ENCODE assay signal across 8 mouse cellular contexts in the genomic region with DNA sequence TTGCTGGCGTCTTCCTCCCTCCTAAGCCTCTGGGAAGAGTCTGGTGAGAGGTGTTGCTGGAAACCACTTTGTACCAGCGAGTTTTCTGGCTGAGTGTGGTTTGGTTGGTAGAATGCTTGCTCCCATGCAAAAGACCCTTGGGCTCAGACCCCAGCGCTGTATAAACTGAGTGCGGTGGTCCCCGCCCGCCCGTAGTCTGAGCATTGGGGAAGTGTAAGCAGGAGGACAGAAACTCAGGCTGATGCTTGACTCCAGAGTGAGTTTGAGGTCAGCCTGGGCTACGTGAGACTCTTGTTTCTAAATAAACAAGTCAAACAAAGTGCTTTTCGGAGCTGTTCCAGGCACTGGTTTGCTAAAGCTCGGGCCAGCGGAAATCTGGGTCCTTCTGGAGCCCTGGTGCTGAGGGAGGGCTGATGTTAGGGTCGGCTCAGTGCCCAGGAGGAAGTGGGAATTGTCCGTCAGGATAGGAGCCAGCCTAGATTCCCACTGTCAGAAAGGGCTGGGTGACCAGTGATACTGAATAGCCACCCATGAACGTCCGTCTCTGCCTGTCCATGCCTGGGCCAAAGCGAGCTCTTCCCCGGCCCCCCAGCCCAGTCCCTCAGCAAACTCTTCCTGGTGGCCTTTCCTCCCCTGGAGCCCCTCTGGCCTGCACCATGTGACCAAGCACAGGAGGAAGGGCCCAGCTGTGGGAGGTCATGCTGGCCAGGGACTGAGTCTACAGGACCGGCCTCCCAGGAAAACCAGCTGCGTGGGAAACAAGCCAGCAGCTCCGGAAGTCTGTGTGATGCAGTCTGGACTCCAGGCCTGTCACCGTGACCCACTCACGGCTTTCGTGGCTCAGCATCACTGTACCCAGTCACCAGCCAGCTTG.
DNase-seq lines count a peak whose midpoint lies in the region; ATAC-seq and TF ChIP-seq lines count a peak whose summit lies in the region.

No protein-coding gene starts in this region.

- H3K9ac ChIP-seq in hindbrain, embryonic 12.5 days: peak overlapping the region; percentile 4; the same call in 1 of the 2 replicates
- peak overlapping the region; percentile 25 for H3K9ac ChIP-seq in limb, embryonic 14.5 days (ENCODE audit: low read depth, low read length, severe bottlenecking)
- 0 out of 2 replicates have a peak overlapping the region, but pooled peaks have one; percentile 41 for H3K9ac ChIP-seq in neural tube, embryonic 13.5 days

- no peak overlapping the region for H3K4me3 ChIP-seq in hindbrain, embryonic 12.5 days
- no peak overlapping the region for H3K4me3 ChIP-seq in limb, embryonic 14.5 days (replicated peaks; ENCODE audit: low read length)
- no peak overlapping the region for H3K4me3 ChIP-seq in neural tube, embryonic 13.5 days

- H3K36me3 ChIP-seq in hindbrain, embryonic 12.5 days: no peaks in the 10 kb centered on the region
- H3K36me3 ChIP-seq in limb, embryonic 14.5 days (ENCODE audit: control insufficient read depth, insufficient read depth, low read length): 0 out of 2 replicates have a peak, but pooled peaks cover 4% of the 10 kb centered on the region
- H3K36me3 ChIP-seq in neural tube, embryonic 13.5 days: no peaks in the 10 kb centered on the region

- H3K9me3 ChIP-seq in hindbrain, embryonic 12.5 days (replicated peaks): no peaks in the 10 kb centered on the region
- H3K9me3 ChIP-seq in limb, embryonic 14.5 days (ENCODE audit: control insufficient read depth, low read length): no peaks in the 10 kb centered on the region
- H3K9me3 ChIP-seq in neural tube, embryonic 13.5 days: no peaks in the 10 kb centered on the region

- no peak for TF ChIP-seq POLR2A in limb, embryonic 14.5 days (IDR thresholded peaks at IDR 0.05; ENCODE audit: borderline replicate concordance, extremely low read depth, insufficient read depth, insufficient read length)

- H3K4me2 ChIP-seq in hindbrain, embryonic 12.5 days (replicated peaks): 0 out of 2 replicates have a peak overlapping the region, but pooled peaks have one; percentile 6
- H3K4me2 ChIP-seq in limb, embryonic 14.5 days (replicated peaks; ENCODE audit: low read depth, low read length, severe bottlenecking): 0 out of 2 replicates have a peak overlapping the region, but pooled peaks have one; percentile 5
- H3K4me2 ChIP-seq in neural tube, embryonic 13.5 days: no peak overlapping the region

- H3K4me1 ChIP-seq in hindbrain, embryonic 12.5 days: peaks cover 87% of the 10 kb centered on the region
- H3K4me1 ChIP-seq in limb, embryonic 14.5 days (ENCODE audit: control insufficient read depth, insufficient read depth, low read length): peaks cover 81% of the 10 kb centered on the region
- peaks cover 94% of the 10 kb centered on the region for H3K4me1 ChIP-seq in neural tube, embryonic 13.5 days (replicated peaks)

- ATAC-seq in hindbrain, embryonic 12.5 days (ENCODE audit: low FRiP score): no peak
- no peak for ATAC-seq in limb, embryonic 14.5 days (ENCODE audit: low FRiP score, low read depth)
- ATAC-seq in neural tube, embryonic 13.5 days (ENCODE audit: low read depth): no peak
- ATAC-seq in cerebellum, adult (ENCODE audit: insufficient number of reproducible peaks, low FRiP score, low TSS enrichment): no peak

- WGBS in hindbrain, embryonic 12.5 days: 61% methylated on average over 23 of the region's 23 CpGs
- 58% methylated on average over 23 of the region's 23 CpGs for WGBS in limb, embryonic 14.5 days
- 74% methylated on average over 23 of the region's 23 CpGs for WGBS in neural tube, embryonic 13.5 days

- H3K27ac ChIP-seq in hindbrain, embryonic 12.5 days: peak overlapping the region; percentile 52; the same call in 1 of the 2 replicates
- peak overlapping the region; percentile 56 for H3K27ac ChIP-seq in limb, embryonic 14.5 days (replicated peaks; ENCODE audit: low read depth, low read length)
- peak overlapping the region; percentile 67 for H3K27ac ChIP-seq in neural tube, embryonic 13.5 days (replicated peaks)

- H3K27me3 ChIP-seq in hindbrain, embryonic 12.5 days: no peaks in the 10 kb centered on the region
- no peaks in the 10 kb centered on the region for H3K27me3 ChIP-seq in limb, embryonic 14.5 days (ENCODE audit: control insufficient read depth, insufficient read depth, low read length)
- no peaks in the 10 kb centered on the region for H3K27me3 ChIP-seq in neural tube, embryonic 13.5 days

- peak; percentile 82 for DNase-seq in testis, postnatal 10 days (ENCODE audit: low spot score)
- DNase-seq in testis, postnatal 14 days (ENCODE audit: low spot score): no peak
- peak; percentile 72 for DNase-seq in gastrocnemius, adult 18-20 months (ENCODE audit: low spot score)
- DNase-seq in limb, embryonic 14.5 days (ENCODE audit: low spot score): no peak
- DNase-seq in spleen, postnatal 14 days (ENCODE audit: low spot score in 2 of 2): no peak

Comparison
In these comparisons a context has a peak if more than half of its experiments do, and no peak if none do; other contexts are left out.
1. DNase-seq: peak in testis, postnatal 10 days (single experiment) and gastrocnemius, adult 18-20 months (single experiment); none in testis, postnatal 14 days (single experiment), limb, embryonic 14.5 days (single experiment) and spleen, postnatal 14 days (0 of 2).
2. Peak in every context shown above with its lines, with median percentiles within 50 percentile points of each other: H3K27ac ChIP-seq and H3K9ac ChIP-seq.